Mouse (Mus musculus) spleen, adult 2 months (tissue): ENCODE measurements around the gene Lrrc8b. TPM values are rescaled to one million over a fixed set of nuclear protein-coding genes. Genes with fewer than 3 reads are reported as not detected.

ENCODE experiments used
- DNase-seq, 2 experiments: peaks; one replicate each; pipeline versions ENCODE4 v3.0.0 to v3.0.0-alpha.2; 2012 to 2021; ENCODE audit warnings: low spot score in 2 of 2, low read depth in 1 of 2
- H3K27ac ChIP-seq: fragments of 200-500 bp; 2 replicates; pipeline ENCODE4 v1.5.1; 2012; ENCODE audit warnings: low read length, inconsistent platforms; ENCODE audit not compliant: insufficient read depth
- H3K27me3 ChIP-seq: fragments of 200-500 bp; 2 replicates; pipeline ENCODE4 v1.6.1; 2012; ENCODE audit warnings: mild to moderate bottlenecking, moderate library complexity, low read length, inconsistent platforms; ENCODE audit not compliant: control insufficient read depth, insufficient read depth
- H3K36me3 ChIP-seq: fragments of 200-500 bp; 2 replicates; pipeline ENCODE4 v1.6.1; 2012; ENCODE audit warnings: mild to moderate bottlenecking, low read length, inconsistent platforms; ENCODE audit not compliant: control insufficient read depth, insufficient read depth
- H3K4me1 ChIP-seq: fragments of 200-500 bp; 2 replicates; pipeline ENCODE4 v1.6.1; 2011; ENCODE audit warnings: inconsistent platforms; ENCODE audit not compliant: control insufficient read depth, insufficient read depth, insufficient read length
- H3K4me3 ChIP-seq: fragments of 200-500 bp; 2 replicates; pipeline ENCODE4 v1.5.1; 2011; ENCODE audit warnings: mild to moderate bottlenecking, inconsistent platforms; ENCODE audit not compliant: insufficient read depth, insufficient read length; ENCODE audit errors: extremely low read depth
- CTCF ChIP-seq: fragments of 200-500 bp; IDR thresholded peaks from 2 replicates; pipeline ENCODE4 v1.5.1; 2011; ENCODE audit warnings: mild to moderate bottlenecking, inconsistent platforms; ENCODE audit not compliant: insufficient read depth, insufficient read length, insufficient replicate concordance; ENCODE audit errors: extremely low read depth
- POLR2A ChIP-seq: fragments of 200-500 bp; IDR thresholded peaks from 2 replicates; pipeline ENCODE4 v1.6.1; 2011; ENCODE audit warnings: low read depth, low read length, inconsistent platforms
- WGBS: fragments of 180-500 bp; shearing (Covaris S2); methylation state at CpG from one replicate; pipeline ENCODE4 v1.1.7; 2018; 5-methylcytosine and 5-hydroxymethylcytosine counted together
- polyA plus RNA-seq: library from polyadenylated mRNA; depleted of rRNA; stranded (reverse); fragments of >200 nt; gene quantifications from 2 replicates; pipeline ENCODE4 v1.2.3, GENCODE M21; 2012

Lrrc8b gene
- polyA plus RNA-seq, 1 experiment: 3.0 TPM

- no peak overlapping the region for H3K4me3 ChIP-seq
- H3K4me1 ChIP-seq: no peaks in the 10 kb centered on the region
- H3K27ac ChIP-seq: no peak overlapping the region
- H3K27me3 ChIP-seq: no peaks in the 10 kb centered on the region
- H3K36me3 ChIP-seq: no peaks in the 10 kb centered on the region
- no peak for TF ChIP-seq POLR2A
- TF ChIP-seq CTCF: no peak
- no peak for DNase-seq
Observed at GRCm38 (mm10) chr5:105464671-105465070, 49.1 kb downstream of the Lrrc8b start.

GRCm38 (mm10) chr5:105465550-105465949 is 50.0 kb downstream of the Lrrc8b start:
- H3K27ac ChIP-seq: no peak overlapping the region
- no peaks in the 10 kb centered on the region for H3K27me3 ChIP-seq
- TF ChIP-seq POLR2A (no peak), CTCF (no peak)
- 98% methylated on average over 8 of the region's 8 CpGs for WGBS
- no peak for DNase-seq
- no peaks in the 10 kb centered on the region for H3K4me1 ChIP-seq
- no peaks in the 10 kb centered on the region for H3K36me3 ChIP-seq
- H3K4me3 ChIP-seq: no peak overlapping the region

GRCm38 (mm10) chr5:105466471-105466902 is 50.9 kb downstream of the Lrrc8b start:
- no peaks in the 10 kb centered on the region for H3K36me3 ChIP-seq

GRCm38 (mm10) chr5:105467271-105467670 is 51.7 kb downstream of the Lrrc8b start:
- H3K4me1 ChIP-seq: no peaks in the 10 kb centered on the region
- DNase-seq: no peak
- no peak overlapping the region for H3K4me3 ChIP-seq
- H3K36me3 ChIP-seq: no peaks in the 10 kb centered on the region
- H3K27ac ChIP-seq: no peak overlapping the region
- H3K27me3 ChIP-seq: no peaks in the 10 kb centered on the region
- TF ChIP-seq CTCF: no peak
- TF ChIP-seq POLR2A: no peak
- WGBS: 90% methylated on average over 10 of the region's 10 CpGs

More at GRCm38 (mm10) chr5:105466471-105466902, 50.9 kb downstream of the Lrrc8b start:
- Histone ChIP-seq H3K27me3 (no peaks in the 10 kb centered on the region), H3K4me1 (no peaks in the 10 kb centered on the region), H3K27ac (no peak overlapping the region), H3K4me3 (no peak overlapping the region)
- TF ChIP-seq CTCF (no peak), POLR2A (no peak)
- DNase-seq: no peak
- WGBS: 95% methylated on average over 7 of the region's 7 CpGs

- H3K36me3 ChIP-seq: no peaks in the 10 kb centered on the region
- H3K4me1 ChIP-seq: no peaks in the 10 kb centered on the region
- H3K27ac ChIP-seq: no peak overlapping the region
- H3K27me3 ChIP-seq: no peaks in the 10 kb centered on the region
- 93% methylated on average over 5 of the region's 5 CpGs for WGBS
- no peak for TF ChIP-seq CTCF
- no peak for TF ChIP-seq POLR2A
- DNase-seq: no peak
- H3K4me3 ChIP-seq: no peak overlapping the region
Observed at GRCm38 (mm10) chr5:105472983-105473705, 57.6 kb downstream of the Lrrc8b start.

- Histone ChIP-seq H3K4me1 (no peaks in the 10 kb centered on the region), H3K27me3 (no peaks in the 10 kb centered on the region), H3K4me3 (no peak overlapping the region), H3K36me3 (no peaks in the 10 kb centered on the region; the same call in 1 of the 2 replicates), H3K27ac (no peak overlapping the region)
- no peak for DNase-seq
- TF ChIP-seq POLR2A (no peak), CTCF (no peak)
- WGBS: 90% methylated on average over 9 of the region's 9 CpGs
Observed at GRCm38 (mm10) chr5:105477527-105477926, 62.0 kb downstream of the Lrrc8b start.

GRCm38 (mm10) chr5:105479673-105480072 is 64.1 kb downstream of the Lrrc8b start:
- Histone ChIP-seq H3K4me3 (no peak overlapping the region), H3K27ac (no peak overlapping the region), H3K27me3 (no peaks in the 10 kb centered on the region), H3K4me1 (no peaks in the 10 kb centered on the region), H3K36me3 (no peaks in the 10 kb centered on the region; the same call in 1 of the 2 replicates)
- 95% methylated on average over 13 of the region's 13 CpGs for WGBS
- TF ChIP-seq CTCF (no peak), POLR2A (no peak)
- DNase-seq: no peak
